Mouse (Mus musculus) bone marrow macrophage, adult 2 months (primary cell): Measurements from ENCODE around the gene Nectin1.

ENCODE experiments used
- CTCF ChIP-seq: IDR thresholded peaks from 2 replicates; pipeline ENCODE4 v1.5.1; 2012; ENCODE audit warnings: low read depth, mild to moderate bottlenecking, low read length, moderate library complexity
- POLR2A ChIP-seq: IDR thresholded peaks from 2 replicates; pipeline ENCODE4 v1.6.1; 2012; ENCODE audit warnings: mild to moderate bottlenecking, low read depth, low read length, borderline replicate concordance

DNA sequence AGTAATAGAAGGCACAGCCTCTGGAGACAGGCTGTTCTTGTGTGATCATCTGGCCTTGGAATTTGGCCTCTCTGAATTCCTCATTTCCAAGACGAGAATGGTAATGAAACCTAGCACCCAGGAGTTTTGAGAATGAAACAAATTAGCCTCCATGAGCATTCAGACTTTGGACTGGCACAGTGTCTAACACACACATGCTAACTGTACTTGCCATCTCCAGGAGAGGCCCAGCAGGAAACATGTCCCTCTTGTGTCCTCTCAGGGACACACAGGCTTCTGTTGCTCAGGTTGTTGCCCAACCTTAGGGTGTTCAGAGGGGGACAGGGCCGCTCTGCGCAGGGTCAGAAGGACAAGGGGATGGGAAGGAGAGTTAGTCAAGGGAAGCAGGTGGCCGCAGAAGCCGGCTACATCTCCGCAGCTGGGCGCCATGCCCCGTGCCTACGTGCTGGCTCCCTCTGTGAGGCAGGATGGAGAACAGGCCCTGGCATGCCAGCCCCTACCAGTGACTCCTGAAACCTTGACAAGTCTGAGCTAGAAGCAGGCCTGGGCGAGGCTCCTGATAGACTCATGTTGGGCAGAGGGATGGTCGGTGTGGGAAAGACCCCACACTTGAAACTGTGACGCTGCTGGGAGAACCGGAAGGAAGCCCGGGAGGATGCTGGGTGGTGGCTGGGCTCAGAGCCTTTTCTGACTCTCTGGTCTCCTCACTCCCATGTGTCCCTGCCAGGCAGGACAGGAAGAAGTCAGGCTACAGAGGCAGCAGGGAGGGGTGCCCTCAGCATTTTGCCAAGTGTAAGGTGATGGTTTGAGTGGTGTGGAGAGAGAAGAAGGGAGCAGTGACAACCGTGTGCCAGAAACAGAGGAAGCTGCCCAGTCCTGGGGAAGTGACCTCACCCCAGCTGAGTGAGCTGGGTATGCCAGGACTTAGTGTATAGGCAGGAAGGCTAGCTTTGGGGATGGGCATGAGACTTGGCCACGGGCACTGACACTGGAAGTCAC is 33.9 kb downstream of the Nectin1 start:
- TF ChIP-seq CTCF (no peak), POLR2A (no peak)
